Mouse (Mus musculus): ENCODE measurements around the gene Trf. TPM values are rescaled to one million over a fixed set of nuclear protein-coding genes. Genes with fewer than 3 reads are reported as not detected.

Trf gene
- polyA plus RNA-seq, 1 experiment: 149 TPM

DNA sequence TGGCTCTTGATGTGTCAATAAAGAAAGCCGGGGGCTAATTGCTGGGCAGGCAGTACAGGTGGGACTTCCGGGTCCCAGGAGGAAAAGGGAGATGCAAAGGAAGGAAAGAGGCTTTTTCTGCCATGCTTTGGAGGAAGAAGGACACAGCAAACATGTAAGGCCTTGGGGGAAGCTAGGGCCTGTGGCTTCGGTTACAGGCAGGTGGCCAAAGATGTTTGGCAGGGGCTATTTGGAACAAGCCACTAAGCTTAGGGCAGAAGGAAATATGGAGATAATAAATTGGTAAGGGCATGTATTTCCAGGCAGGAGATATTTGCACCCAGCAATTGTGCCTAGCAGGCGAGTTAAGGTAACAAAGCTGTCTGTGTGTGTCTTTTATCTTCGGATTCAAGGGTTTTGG lies 22.7 kb upstream of the Trf start:
- no peak overlapping the region for H3K4me3 ChIP-seq (ENCODE audit: control insufficient read depth, insufficient read depth, low read length)
- no peak for TF ChIP-seq POLR2A (IDR thresholded peaks at IDR 0.05; ENCODE audit: control insufficient read depth, extremely low read depth, insufficient read depth, low read length, poor library complexity)
- TF ChIP-seq CTCF (IDR thresholded peaks at IDR 0.05; ENCODE audit: borderline replicate concordance, control insufficient read depth, extremely low read depth, insufficient read depth, low read length, poor library complexity): no peak
- H3K27me3 ChIP-seq (ENCODE audit: control insufficient read depth, insufficient read depth, low read length): no peaks in the 10 kb centered on the region
- WGBS: 90% methylated on average over 5 of the region's 5 CpGs
- H3K4me1 ChIP-seq (replicated peaks; ENCODE audit: control insufficient read depth, insufficient read depth, low read length): no peaks in the 10 kb centered on the region
- H3K27ac ChIP-seq (ENCODE audit: control insufficient read depth, insufficient read depth, low read length): no peak overlapping the region
- H3K36me3 ChIP-seq (ENCODE audit: control insufficient read depth, insufficient read depth, low read length): no peaks in the 10 kb centered on the region
- no peak for DNase-seq

DNA sequence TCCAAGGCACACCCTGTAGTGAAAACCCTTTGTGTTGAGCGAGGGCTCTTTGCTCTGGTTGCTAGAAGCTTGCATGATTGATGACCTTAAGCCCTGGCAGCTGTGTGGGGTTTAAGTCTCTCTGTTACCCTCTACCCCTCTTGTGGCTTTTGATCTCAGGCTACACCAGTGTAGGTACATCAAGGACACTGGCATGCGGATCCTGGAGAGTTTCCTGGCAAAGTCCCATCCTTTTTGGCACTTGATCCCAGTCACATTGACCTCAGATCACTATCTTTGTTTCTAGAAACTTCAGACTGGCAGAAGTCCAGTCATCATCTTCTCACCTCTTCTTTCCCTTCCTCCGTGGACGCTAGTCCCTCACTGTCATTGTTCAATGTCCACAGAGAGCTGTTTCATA lies 18.4 kb upstream of the Trf start:
- no peak for TF ChIP-seq POLR2A (IDR thresholded peaks at IDR 0.05; ENCODE audit: control insufficient read depth, extremely low read depth, insufficient read depth, low read length, poor library complexity)
- no peak for TF ChIP-seq CTCF (IDR thresholded peaks at IDR 0.05; ENCODE audit: borderline replicate concordance, control insufficient read depth, extremely low read depth, insufficient read depth, low read length, poor library complexity)
- no peak overlapping the region for H3K4me3 ChIP-seq (ENCODE audit: control insufficient read depth, insufficient read depth, low read length)
- H3K4me1 ChIP-seq (replicated peaks; ENCODE audit: control insufficient read depth, insufficient read depth, low read length): no peaks in the 10 kb centered on the region
- H3K27me3 ChIP-seq (ENCODE audit: control insufficient read depth, insufficient read depth, low read length): no peaks in the 10 kb centered on the region
- no peak for DNase-seq
- 68% methylated on average over 4 of the region's 4 CpGs for WGBS
- H3K27ac ChIP-seq (ENCODE audit: control insufficient read depth, insufficient read depth, low read length): no peak overlapping the region
- H3K36me3 ChIP-seq (ENCODE audit: control insufficient read depth, insufficient read depth, low read length): no peaks in the 10 kb centered on the region

DNA sequence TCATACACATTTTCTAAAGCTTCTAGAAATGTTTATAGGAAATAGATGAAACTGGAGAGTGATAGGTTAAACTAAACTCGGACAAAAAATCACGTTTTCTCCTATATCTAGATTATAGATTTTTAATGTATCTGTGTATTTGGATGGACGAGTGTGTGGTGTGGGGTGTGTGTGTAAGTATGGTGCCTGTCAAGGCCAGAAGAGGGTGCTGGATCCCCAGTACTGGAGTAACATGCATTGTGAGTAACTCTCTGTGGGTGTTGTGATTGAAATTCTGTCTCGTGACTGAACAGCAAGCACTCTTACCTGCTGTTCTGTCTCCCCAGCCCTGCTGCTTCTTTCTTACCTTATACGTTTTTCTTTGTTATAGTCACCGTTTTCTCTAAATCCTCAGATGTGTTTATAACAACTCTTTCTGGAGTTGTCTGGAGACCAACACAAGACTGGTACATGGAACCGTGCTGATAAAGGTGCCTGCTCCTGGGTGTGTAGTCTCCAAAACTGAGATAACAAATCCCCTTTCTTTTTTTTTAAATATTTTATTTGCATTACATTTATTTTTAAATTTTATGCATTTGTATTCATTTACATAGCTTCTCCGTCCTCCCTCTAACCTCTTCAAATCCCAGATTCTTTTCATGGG lies 16.4 kb upstream of the Trf start:
- Histone ChIP-seq H3K4me1 (replicated peaks; ENCODE audit: control insufficient read depth, insufficient read depth, low read length) (no peaks in the 10 kb centered on the region), H3K4me3 (ENCODE audit: control insufficient read depth, insufficient read depth, low read length) (no peak overlapping the region), H3K27ac (ENCODE audit: control insufficient read depth, insufficient read depth, low read length) (no peak overlapping the region), H3K27me3 (ENCODE audit: control insufficient read depth, insufficient read depth, low read length) (no peaks in the 10 kb centered on the region), H3K36me3 (ENCODE audit: control insufficient read depth, insufficient read depth, low read length) (no peaks in the 10 kb centered on the region)
- TF ChIP-seq CTCF (IDR thresholded peaks at IDR 0.05; ENCODE audit: borderline replicate concordance, control insufficient read depth, extremely low read depth, insufficient read depth, low read length, poor library complexity) (no peak), POLR2A (IDR thresholded peaks at IDR 0.05; ENCODE audit: control insufficient read depth, extremely low read depth, insufficient read depth, low read length, poor library complexity) (no peak)
- DNase-seq: no peak
- 92% methylated on average over 8 of the region's 8 CpGs for WGBS

DNA sequence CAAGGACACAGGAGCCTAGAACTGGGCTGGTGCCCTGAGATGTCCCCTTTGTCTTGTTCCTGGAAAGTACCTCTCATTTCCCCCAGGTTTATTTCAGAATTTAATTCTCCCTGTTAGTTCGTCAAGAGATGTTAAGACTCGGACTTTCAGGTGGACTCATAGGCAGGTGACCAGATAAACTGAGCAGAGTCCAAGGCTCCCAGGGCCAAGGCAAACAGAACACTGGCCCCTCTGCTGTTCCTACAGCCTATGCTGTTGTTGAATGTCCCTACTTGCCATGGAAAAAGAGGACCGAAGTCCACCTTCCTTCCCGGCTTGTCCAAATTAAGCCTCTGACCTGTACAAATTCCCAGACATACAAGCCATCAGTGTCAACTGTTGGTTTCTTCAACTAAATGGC lies 13.4 kb upstream of the Trf start:
- DNase-seq: no peak

DNA sequence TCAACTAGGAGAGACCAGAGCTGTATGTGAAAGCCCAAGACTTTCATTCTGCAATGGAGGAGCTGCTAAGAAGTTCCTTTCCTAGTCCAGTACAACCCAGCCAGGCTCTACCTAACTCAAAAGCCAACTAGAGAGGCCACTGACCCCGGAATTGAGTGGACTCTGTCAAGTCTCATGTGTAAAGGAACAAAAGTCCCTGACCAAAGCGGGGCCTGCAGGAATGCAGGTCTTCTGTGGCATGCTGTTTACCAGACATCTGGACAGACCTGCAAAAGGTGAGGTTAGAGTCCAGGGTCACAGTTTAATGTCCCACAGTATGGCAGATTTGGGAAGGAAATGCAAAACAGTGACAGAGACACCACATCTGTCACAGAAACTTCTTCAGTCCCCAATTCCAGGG lies 11.0 kb upstream of the Trf start:
- no peak for DNase-seq
- 89% methylated on average over 2 of the region's 2 CpGs for WGBS
- TF ChIP-seq CTCF (IDR thresholded peaks at IDR 0.05; ENCODE audit: borderline replicate concordance, control insufficient read depth, extremely low read depth, insufficient read depth, low read length, poor library complexity): no peak
- no peak for TF ChIP-seq POLR2A (IDR thresholded peaks at IDR 0.05; ENCODE audit: control insufficient read depth, extremely low read depth, insufficient read depth, low read length, poor library complexity)
- Histone ChIP-seq H3K27ac (ENCODE audit: control insufficient read depth, insufficient read depth, low read length) (no peak overlapping the region), H3K4me3 (ENCODE audit: control insufficient read depth, insufficient read depth, low read length) (no peak overlapping the region), H3K27me3 (ENCODE audit: control insufficient read depth, insufficient read depth, low read length) (no peaks in the 10 kb centered on the region), H3K4me1 (replicated peaks; ENCODE audit: control insufficient read depth, insufficient read depth, low read length) (no peaks in the 10 kb centered on the region), H3K36me3 (ENCODE audit: control insufficient read depth, insufficient read depth, low read length) (no peaks in the 10 kb centered on the region)

More for the DNA sequence above, 13.4 kb upstream of the Trf start:
- Histone ChIP-seq H3K36me3 (ENCODE audit: control insufficient read depth, insufficient read depth, low read length) (no peaks in the 10 kb centered on the region), H3K27me3 (ENCODE audit: control insufficient read depth, insufficient read depth, low read length) (no peaks in the 10 kb centered on the region), H3K4me1 (replicated peaks; ENCODE audit: control insufficient read depth, insufficient read depth, low read length) (no peaks in the 10 kb centered on the region), H3K27ac (ENCODE audit: control insufficient read depth, insufficient read depth, low read length) (no peak overlapping the region), H3K4me3 (ENCODE audit: control insufficient read depth, insufficient read depth, low read length) (no peak overlapping the region)
- no peak for TF ChIP-seq CTCF (IDR thresholded peaks at IDR 0.05; ENCODE audit: borderline replicate concordance, control insufficient read depth, extremely low read depth, insufficient read depth, low read length, poor library complexity)
- no peak for TF ChIP-seq POLR2A (IDR thresholded peaks at IDR 0.05; ENCODE audit: control insufficient read depth, extremely low read depth, insufficient read depth, low read length, poor library complexity)
- 98% methylated on average over 4 of the region's 4 CpGs for WGBS

DNA sequence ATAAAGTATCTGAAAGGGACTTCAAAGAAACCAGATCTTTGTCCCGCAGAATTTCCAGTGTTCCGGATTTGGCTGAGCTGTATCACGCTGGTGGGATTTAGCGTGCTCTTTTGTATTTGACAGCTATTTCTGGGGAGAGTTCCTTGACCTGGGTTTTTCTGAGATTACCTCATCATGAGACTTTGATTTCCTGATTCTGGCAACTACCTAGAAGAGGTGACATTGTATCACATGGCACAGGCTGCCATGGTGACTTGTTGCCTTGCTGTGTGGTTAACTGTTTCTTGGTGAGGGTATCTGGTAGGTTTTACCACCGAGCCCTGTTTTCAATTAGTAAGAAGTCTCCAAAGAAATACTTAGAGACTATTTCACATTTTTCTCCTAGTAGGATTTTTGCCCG lies 9.2 kb upstream of the Trf start:
- no peak overlapping the region for H3K4me3 ChIP-seq (ENCODE audit: control insufficient read depth, insufficient read depth, low read length)
- H3K4me1 ChIP-seq (replicated peaks; ENCODE audit: control insufficient read depth, insufficient read depth, low read length): no peaks in the 10 kb centered on the region
- H3K27ac ChIP-seq (ENCODE audit: control insufficient read depth, insufficient read depth, low read length): no peak overlapping the region
- DNase-seq: no peak
- WGBS: 94% methylated on average over 6 of the region's 6 CpGs
- no peak for TF ChIP-seq CTCF (IDR thresholded peaks at IDR 0.05; ENCODE audit: borderline replicate concordance, control insufficient read depth, extremely low read depth, insufficient read depth, low read length, poor library complexity)
- no peak for TF ChIP-seq POLR2A (IDR thresholded peaks at IDR 0.05; ENCODE audit: control insufficient read depth, extremely low read depth, insufficient read depth, low read length, poor library complexity)
- H3K36me3 ChIP-seq (ENCODE audit: control insufficient read depth, insufficient read depth, low read length): no peaks in the 10 kb centered on the region
- H3K27me3 ChIP-seq (ENCODE audit: control insufficient read depth, insufficient read depth, low read length): no peaks in the 10 kb centered on the region
